Mouse (Mus musculus) left cerebral cortex, adult 11 months (tissue): ENCODE results near the gene Gtpbp3.
A peak's percentile ranks its signal among the peaks of the same experiment; 100 is the strongest.

Experiments
- DNase-seq: peaks from one replicate; pipeline ENCODE4 v3.0.0; 2022; ENCODE audit warnings: low spot score

The Gtpbp3 gene

GRCm38 (mm10) chr8:71534263-71534810, 46.4 kb downstream of the Gtpbp3 start:
- no peak for DNase-seq

- DNase-seq: no peak
These were observed 47.8 kb downstream of the Gtpbp3 start for GRCm38 (mm10) chr8:71535663-71536062.

GRCm38 (mm10) chr8:71537028-71537867, 49.3 kb downstream of the Gtpbp3 start, which contains the start of gene Bst2:
Gene Bst2 (minus strand): TSS chr8:71537456.
- DNase-seq: no peak

GRCm38 (mm10) chr8:71542632-71543343, 54.9 kb downstream of the Gtpbp3 start, which contains the start of gene Mvb12a:
Gene Mvb12a (plus strand): TSS chr8:71542922.
- DNase-seq: peak; percentile 98

GRCm38 (mm10) chr8:71543755-71544154, 55.9 kb downstream of the Gtpbp3 start:
- DNase-seq: no peak

- no peak for DNase-seq
These were observed 57.1 kb downstream of the Gtpbp3 start for GRCm38 (mm10) chr8:71545053-71545452.

GRCm38 (mm10) chr8:71547590-71547989, 59.7 kb downstream of the Gtpbp3 start:
- DNase-seq: no peak
